Mouse (Mus musculus) gastrocnemius, postnatal 14 days (tissue): ENCODE results near the gene Mab21l3. TPM values are rescaled to one million over a fixed set of nuclear protein-coding genes. Genes with fewer than 3 reads are reported as not detected.

Source experiments
- DNase-seq: peaks from one replicate; pipeline ENCODE4 v3.0.0; 2021; ENCODE audit warnings: mixed read lengths
- intact Hi-C: fragments of 180-260 bp; cut with DNase I; formaldehyde crosslinking; loops from one replicate; pipeline ENCODE4 v1.15.1; 2025; ENCODE audit warnings: low total_unique reads
- total RNA-seq, 2 experiments: library from RNA; stranded (reverse); gene quantifications; 2 replicates each; pipeline ENCODE4 v1.2.3; 2021

Mab21l3 gene
- total RNA-seq, 2 experiments from 2014 or later, result not detected

GRCm38 (mm10) chr3:101775732-101776131 is 73.0 kb downstream of the Mab21l3 start:
- no peak for DNase-seq
- intact Hi-C loops, result no loop called here

- intact Hi-C loops, result no loop called here
- DNase-seq, result no peak
Observed at GRCm38 (mm10) chr3:101770540-101770939, 78.2 kb downstream of the Mab21l3 start.

GRCm38 (mm10) chr3:101763566-101763965 is 85.2 kb downstream of the Mab21l3 start:
- intact Hi-C loops, result no loop called here
- DNase-seq, result no peak

Other genes with a start within 250 kb of the Mab21l3 start
- gene Atp1a1, start 244.3 kb downstream of the Mab21l3 start, total RNA-seq, result 10 to 100 TPM; 54.3 to 64.5 TPM
- gene Slc22a15, start 75.5 kb upstream of the Mab21l3 start, total RNA-seq, result 1 to 10 TPM; 1.3 to 1.8 TPM
- not detected for gene Nhlh2, start 161.1 kb upstream of the Mab21l3 start, total RNA-seq
- gene Casq2, start 237.5 kb upstream of the Mab21l3 start, total RNA-seq, result 100 to 1,000 TPM; 116 to 133 TPM